Mouse (Mus musculus) MEL (cell line): ENCODE results near the gene Odf2l. TPM values are rescaled to one million over a fixed set of nuclear protein-coding genes. Genes with fewer than 3 reads are reported as not detected.

Experiments used
- DNase-seq: peaks from one replicate; pipeline ENCODE4 v3.0.0; 2011; ENCODE audit warnings: low read depth, low spot score
- H3K27ac ChIP-seq: 2 replicates; pipeline ENCODE4 v1.5.1; 2012; ENCODE audit warnings: low read depth, mild to moderate bottlenecking, control low read depth, low read length, moderate library complexity; ENCODE audit not compliant: control insufficient read depth
- H3K27me3 ChIP-seq, 2 experiments: fragments of 150-350 bp in 1 of 2; sonication (generic) in 1 of 2; 2 replicates each; pipeline ENCODE4 v1.6.1; 2012; ENCODE audit warnings: low read length in 2 of 2, mild to moderate bottlenecking in 2 of 2, improper control_type of control experiment in 1 of 2, moderate library complexity in 1 of 2; ENCODE audit not compliant: insufficient read depth in 2 of 2, control insufficient read depth in 1 of 2
- H3K36me3 ChIP-seq, 2 experiments: 2 replicates each; pipeline ENCODE4 v1.6.1; 2012 to 2014; ENCODE audit warnings: low read length in 2 of 2, improper control_type of control experiment in 1 of 2, inconsistent platforms in 1 of 2, mild to moderate bottlenecking in 1 of 2; ENCODE audit not compliant: insufficient read depth in 2 of 2, control insufficient read depth in 1 of 2
- H3K4me1 ChIP-seq, 2 experiments: fragments of 150-350 bp in 1 of 2; sonication (generic) in 1 of 2; 2 replicates each; pipeline ENCODE4 v1.6.1; 2012; ENCODE audit warnings: low read length in 2 of 2, improper control_type of control experiment in 1 of 2, mild to moderate bottlenecking in 1 of 2; ENCODE audit not compliant: insufficient read depth in 2 of 2, control insufficient read depth in 1 of 2
- H3K4me3 ChIP-seq, 2 experiments: fragments of 150-350 bp in 1 of 2; sonication (generic) in 1 of 2; 2 replicates each; pipeline ENCODE4 v1.5.1; 2012; ENCODE audit warnings: low read depth in 2 of 2, low read length in 2 of 2, mild to moderate bottlenecking in 2 of 2, moderate library complexity in 2 of 2, control low read depth in 1 of 2, improper control_type of control experiment in 1 of 2; ENCODE audit not compliant: control insufficient read depth in 1 of 2, insufficient read depth in 1 of 2
- H3K79me2 ChIP-seq: 2 replicates; pipeline ENCODE4 v1.6.1; 2012; ENCODE audit warnings: mild to moderate bottlenecking, low read length, moderate library complexity; ENCODE audit not compliant: control insufficient read depth, poor library complexity, insufficient read depth
- H3K9ac ChIP-seq: 2 replicates; pipeline ENCODE4 v1.6.1; 2012; ENCODE audit warnings: low read depth, mild to moderate bottlenecking, control low read depth, low read length, moderate library complexity; ENCODE audit not compliant: control insufficient read depth, poor library complexity, severe bottlenecking
- H3K9me3 ChIP-seq: fragments of 150-350 bp; sonication (generic); replicated peaks from 2 replicates; pipeline ENCODE4 v1.6.1; 2012; ENCODE audit warnings: mild to moderate bottlenecking, low read length, improper control_type of control experiment, moderate library complexity; ENCODE audit not compliant: insufficient read depth
- E2F4 ChIP-seq: IDR thresholded peaks from 2 replicates; pipeline ENCODE4 v1.6.1; 2011; ENCODE audit warnings: low read depth, low read length, improper control_type of control experiment, borderline replicate concordance
- EP300 ChIP-seq, 2 experiments: IDR thresholded peaks; 2 replicates each; pipeline ENCODE4 v1.6.1; 2011; ENCODE audit warnings: improper control_type of control experiment in 2 of 2, low read length in 2 of 2, low read depth in 1 of 2, mild to moderate bottlenecking in 1 of 2
- ETS1 ChIP-seq: IDR thresholded peaks from 2 replicates; pipeline ENCODE4 v1.6.1; 2012; ENCODE audit warnings: low read depth, mild to moderate bottlenecking, inconsistent platforms, low read length, improper control_type of control experiment, moderate library complexity
- GABPA ChIP-seq: IDR thresholded peaks from 2 replicates; pipeline ENCODE4 v1.6.1; 2012; ENCODE audit warnings: low read depth, mild to moderate bottlenecking, inconsistent platforms, low read length, improper control_type of control experiment, moderate library complexity
- MAX ChIP-seq: IDR thresholded peaks from 2 replicates; pipeline ENCODE4 v1.6.1; 2011; ENCODE audit warnings: low read length, improper control_type of control experiment
- MAZ ChIP-seq: IDR thresholded peaks from 2 replicates; pipeline ENCODE4 v1.6.1; 2012; ENCODE audit warnings: low read depth, mild to moderate bottlenecking, inconsistent platforms, low read length, improper control_type of control experiment
- MXI1 ChIP-seq: IDR thresholded peaks from 2 replicates; pipeline ENCODE4 v1.6.1; 2011; ENCODE audit warnings: mild to moderate bottlenecking, low read depth, low read length, improper control_type of control experiment
- MYB ChIP-seq: IDR thresholded peaks from 2 replicates; pipeline ENCODE4 v1.6.1; 2011; ENCODE audit warnings: mild to moderate bottlenecking, low read depth, low read length, improper control_type of control experiment
- POLR2A ChIP-seq, 2 experiments: IDR thresholded peaks; 2 replicates each; pipeline ENCODE4 v1.6.1; 2011 to 2012; ENCODE audit warnings: low read length in 2 of 2, mild to moderate bottlenecking in 2 of 2, control low read depth in 1 of 2, improper control_type of control experiment in 1 of 2, low read depth in 1 of 2, moderate library complexity in 1 of 2; ENCODE audit not compliant: control insufficient read depth in 1 of 2, insufficient read depth in 1 of 2, poor library complexity in 1 of 2
- RAD21 ChIP-seq: IDR thresholded peaks from 2 replicates; pipeline ENCODE4 v1.6.1; 2011; ENCODE audit warnings: mild to moderate bottlenecking, low read depth, low read length, improper control_type of control experiment
- RCOR1 ChIP-seq: IDR thresholded peaks from 2 replicates; pipeline ENCODE4 v1.6.1; 2012; ENCODE audit warnings: low read depth, mild to moderate bottlenecking, inconsistent platforms, low read length, improper control_type of control experiment
- SMC3 ChIP-seq: IDR thresholded peaks from 2 replicates; pipeline ENCODE4 v1.6.1; 2011; ENCODE audit warnings: low read depth, low read length, improper control_type of control experiment
- TAL1 ChIP-seq: IDR thresholded peaks from 2 replicates; pipeline ENCODE4 v1.6.1; 2012; ENCODE audit warnings: mild to moderate bottlenecking, inconsistent platforms, low read length, moderate library complexity, mixed read lengths
- TBP ChIP-seq: IDR thresholded peaks from 2 replicates; pipeline ENCODE4 v1.8.0; 2011; ENCODE audit warnings: low read depth, low read length, improper control_type of control experiment
- USF2 ChIP-seq, 2 experiments: IDR thresholded peaks; 2 replicates each; pipeline ENCODE4 v1.6.1; 2011 to 2012; ENCODE audit warnings: improper control_type of control experiment in 2 of 2, low read length in 2 of 2, borderline replicate concordance in 1 of 2, inconsistent platforms in 1 of 2, low read depth in 1 of 2, mild to moderate bottlenecking in 1 of 2; ENCODE audit not compliant: insufficient read depth in 1 of 2
- ZC3H11A ChIP-seq: IDR thresholded peaks from 2 replicates; pipeline ENCODE4 v1.6.1; 2012; ENCODE audit warnings: low read depth, mild to moderate bottlenecking, inconsistent platforms, low read length, improper control_type of control experiment
- ZKSCAN1 ChIP-seq: IDR thresholded peaks from 2 replicates; pipeline ENCODE4 v1.6.1; 2012; ENCODE audit warnings: low read depth, mild to moderate bottlenecking, inconsistent platforms, low read length, improper control_type of control experiment, moderate library complexity
- ZMIZ1 ChIP-seq: IDR thresholded peaks from 2 replicates; pipeline ENCODE4 v1.6.1; 2012; ENCODE audit warnings: low read depth, mild to moderate bottlenecking, inconsistent platforms, low read length, improper control_type of control experiment, moderate library complexity
- polyA plus RNA-seq, 2 experiments: library from polyadenylated mRNA; stranded (reverse) in 1 of 2; unstranded in 1 of 2; fragments of >175 nt in 1 of 2; fragments of >200 nt in 1 of 2; gene quantifications; 2 replicates each; pipeline versions ENCODE4 v1.2.1 to v1.2.4; 2012; ENCODE audit warnings: low replicate concordance in 2 of 2, low read depth in 1 of 2; ENCODE audit not compliant: insufficient read length in 2 of 2, insufficient read depth in 1 of 2, missing spikeins in 1 of 2
- total RNA-seq: library from RNA; depleted of rRNA; stranded (reverse); fragments of 300-350 nt; gene quantifications from 2 replicates; pipeline ENCODE4 v1.2.3, GENCODE M21; 2012

Odf2l gene
- total and polyA plus RNA-seq, 3 experiments, result 12.6 to 15.0 TPM; not detected in 1

DNA sequence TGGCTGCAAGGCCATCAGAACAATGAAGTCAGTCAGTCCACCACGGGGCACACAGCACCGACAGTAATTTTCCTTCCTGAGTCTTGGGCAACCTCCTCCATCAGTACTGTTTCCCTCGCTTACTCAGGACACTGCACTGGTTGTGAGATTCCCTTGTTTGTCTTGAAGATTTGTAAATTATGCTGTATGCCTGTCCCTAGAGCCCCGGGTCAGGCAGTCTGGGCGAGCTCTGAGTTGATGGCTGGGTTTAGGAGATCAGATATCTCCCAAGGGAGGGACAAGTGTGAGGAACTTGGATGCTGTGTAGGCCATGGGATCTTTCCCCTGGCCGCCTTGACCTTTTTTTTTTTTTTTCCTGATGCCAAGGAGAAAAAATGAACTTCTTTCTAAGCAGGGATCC, 19.1 kb upstream of the Odf2l start, which contains the start of gene Clca2:
Gene Clca2, minus strand, starts transcription at position 153 of the 400 bp plus-strand sequence.
- Histone ChIP-seq H3K36me3 (peaks cover 0 to 3% of the 10 kb centered on the region in 2 experiments; a peak in 2 of 4 replicates), H3K9ac (no peak within 1 kb of the TSS), H3K79me2 (no peaks in the 10 kb centered on the region), H3K4me3 (no peak within 1 kb of the TSS), H3K4me1 (peaks cover 0 to 12% of the 10 kb centered on the region in 2 experiments; a peak in 3 of 4 replicates), H3K27me3 (no peaks in the 10 kb centered on the region), H3K27ac (no peak within 1 kb of the TSS), H3K9me3 (no peaks in the 10 kb centered on the region)
- TF ChIP-seq EP300 (IDR thresholded peaks at IDR 0.05; ENCODE audit: low read depth in 1 of 2, low read length in 2 of 2), result no peak
- no peak for DNase-seq

DNA sequence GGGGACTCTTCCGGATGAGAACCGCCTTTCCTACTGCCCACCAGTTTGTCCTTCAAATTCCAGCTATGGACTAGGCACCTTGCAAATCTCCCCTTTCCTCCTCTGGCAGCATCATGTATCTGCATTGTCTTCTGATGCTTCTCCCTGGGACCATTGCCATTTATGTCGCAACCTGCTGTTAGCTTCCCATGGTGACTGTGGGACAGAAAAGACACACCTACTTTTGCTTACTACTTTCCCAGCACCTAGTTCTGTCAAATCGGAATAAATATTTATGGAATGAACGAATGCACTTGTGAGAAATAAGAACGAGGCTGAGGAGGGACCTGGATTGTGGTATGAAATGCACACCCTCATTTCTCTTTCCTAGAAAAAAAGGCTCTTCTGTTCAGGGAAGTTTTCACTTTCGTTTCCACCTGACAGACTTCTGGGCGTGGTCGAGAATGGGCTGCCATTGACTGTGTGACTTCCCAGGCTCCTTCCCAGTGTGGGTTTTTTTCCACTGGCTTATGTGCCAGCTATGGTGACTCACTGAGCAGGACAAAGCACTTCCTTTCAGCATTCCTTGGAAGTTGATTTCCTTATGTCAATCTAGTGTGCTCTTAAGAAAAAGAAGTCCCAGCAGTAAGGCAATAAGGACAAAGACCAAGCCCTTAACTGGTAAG, 16.4 kb upstream of the Odf2l start:
- no peak for DNase-seq
- no peak for TF ChIP-seq MAZ
- TF ChIP-seq RCOR1, result no peak
- TF ChIP-seq ETS1, result no peak
- TF ChIP-seq E2F4, result no peak
- TF ChIP-seq TAL1, result no peak
- TF ChIP-seq MAX, result no peak
- TF ChIP-seq EP300 (IDR thresholded peaks at IDR 0.05; ENCODE audit: low read depth in 1 of 2, low read length in 2 of 2), result no peak
- TF ChIP-seq POLR2A (IDR thresholded peaks at IDR 0.05; ENCODE audit: control insufficient read depth in 1 of 2, insufficient read depth in 1 of 2, low read depth in 1 of 2, low read length in 2 of 2, poor library complexity in 1 of 2), result no peak
- TF ChIP-seq MYB, result no peak
- no peak for TF ChIP-seq RAD21
- no peak for TF ChIP-seq ZKSCAN1
- TF ChIP-seq USF2 (IDR thresholded peaks at IDR 0.05; ENCODE audit: borderline replicate concordance in 1 of 2, insufficient read depth in 1 of 2, low read depth in 1 of 2, low read length in 2 of 2), result no peak
- no peak for TF ChIP-seq ZMIZ1
- TF ChIP-seq MXI1, result no peak
- no peak for TF ChIP-seq ZC3H11A
- no peak for TF ChIP-seq GABPA
- no peak for TF ChIP-seq SMC3
- no peak for TF ChIP-seq TBP
- H3K27ac ChIP-seq, result no peak overlapping the region
- H3K9me3 ChIP-seq, result no peaks in the 10 kb centered on the region
- no peak overlapping the region for H3K9ac ChIP-seq
- H3K4me3 ChIP-seq, result peak overlapping the region; percentile 2 to 34; a peak in 2 of 4 replicates
- no peaks in the 10 kb centered on the region for H3K27me3 ChIP-seq
- H3K36me3 ChIP-seq, result peaks cover 0 to 3% of the 10 kb centered on the region in 2 experiments; a peak in 2 of 4 replicates
- H3K79me2 ChIP-seq, result no peaks in the 10 kb centered on the region
- H3K4me1 ChIP-seq, result peaks cover 0 to 14% of the 10 kb centered on the region in 2 experiments; a peak in 3 of 4 replicates
